Mouse (Mus musculus): ENCODE results near the gene Klf14. TPM values are rescaled to one million over a fixed set of nuclear protein-coding genes. Genes with fewer than 3 reads are reported as not detected.

Gene Klf14
- polyA plus RNA-seq (2017; shearing (Covaris generic)) = not detected

DNA sequence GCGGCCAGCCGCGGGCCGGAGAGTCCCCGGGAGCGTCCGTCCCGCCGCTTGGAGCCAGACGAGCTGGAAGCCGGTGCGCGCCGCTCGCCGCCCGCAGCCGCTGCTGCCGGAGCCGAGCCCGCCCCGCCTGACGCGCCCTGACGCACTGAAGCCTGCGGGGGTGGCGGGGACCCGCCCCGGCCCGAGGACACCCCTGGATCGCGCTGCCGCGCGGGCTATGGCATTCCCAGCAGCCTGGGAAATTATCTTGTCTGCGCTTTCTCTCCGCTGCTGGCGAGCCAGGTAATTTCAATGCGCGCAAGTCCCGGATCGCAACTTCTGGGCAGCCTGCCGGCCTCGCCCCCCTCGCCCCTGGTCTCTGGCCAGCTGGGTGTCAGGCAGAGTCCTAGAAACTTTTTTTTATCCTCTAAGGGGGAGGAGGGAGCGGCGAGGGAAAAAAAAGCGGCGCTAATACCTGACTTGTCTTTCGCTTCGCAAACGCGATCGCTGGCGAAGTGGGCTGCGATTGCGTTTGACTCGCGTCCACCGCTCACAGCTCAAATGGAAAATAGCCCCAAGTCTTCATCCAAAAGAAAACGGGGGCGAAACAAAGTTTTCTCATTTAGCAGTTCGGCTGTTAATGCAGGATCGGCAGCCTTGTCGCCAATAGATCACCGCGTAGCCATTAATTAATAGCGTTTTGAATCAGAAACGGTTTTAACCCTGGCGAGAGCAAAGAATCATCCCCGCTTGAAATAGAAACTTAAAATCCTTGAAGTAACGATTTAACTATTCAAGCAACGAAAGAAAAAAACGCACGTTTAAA, at the start of gene Klf14:
Klf14 (minus strand) TSS at position 343 of the 805 bp plus-strand sequence.
- no peak for ATAC-seq

DNA sequence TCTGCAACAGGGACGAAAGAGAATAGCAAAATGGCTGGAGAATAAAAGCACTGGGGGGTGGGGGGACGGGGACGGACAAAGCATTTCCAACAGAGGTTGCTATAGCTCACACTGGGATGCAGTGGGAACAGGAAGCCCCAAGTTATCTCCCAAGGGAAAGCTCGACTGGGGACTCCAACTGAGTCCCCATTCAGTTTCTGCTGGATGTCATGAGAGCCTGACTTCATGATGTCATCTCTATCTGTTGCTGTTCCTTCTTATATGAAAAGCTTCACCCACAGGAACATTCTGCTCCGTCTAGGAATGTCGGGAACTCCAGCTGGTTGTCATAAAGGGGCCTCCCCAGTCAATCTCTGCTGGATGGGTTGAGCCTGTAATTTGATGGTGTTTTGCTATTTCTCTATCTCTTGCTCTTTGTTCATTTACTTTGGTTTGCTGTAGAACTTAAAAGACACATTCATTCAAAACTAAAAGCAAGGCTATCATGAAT, 47.3 kb upstream of the Klf14 start:
- no peak for ATAC-seq

DNA sequence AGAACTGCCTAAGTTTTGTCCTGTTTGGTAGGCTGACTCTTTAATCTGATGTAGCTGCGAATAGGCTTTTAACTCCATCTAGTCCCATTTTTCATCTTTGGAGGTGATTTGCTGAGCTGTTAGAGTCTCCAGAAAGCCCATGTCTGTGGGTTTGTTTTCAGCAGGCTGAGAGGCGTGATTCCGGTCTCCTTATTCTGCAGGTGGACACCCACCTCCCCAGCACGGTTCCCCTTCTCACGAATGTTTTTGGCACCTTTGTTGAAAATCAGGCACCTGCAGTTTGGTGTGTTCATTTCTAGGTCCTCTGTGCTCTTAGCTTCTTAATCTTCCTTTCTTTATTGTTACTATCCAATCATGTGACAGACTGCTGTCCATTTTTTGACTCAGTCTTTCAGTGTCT, 27.5 kb upstream of the Klf14 start:
- no peak for ATAC-seq

DNA sequence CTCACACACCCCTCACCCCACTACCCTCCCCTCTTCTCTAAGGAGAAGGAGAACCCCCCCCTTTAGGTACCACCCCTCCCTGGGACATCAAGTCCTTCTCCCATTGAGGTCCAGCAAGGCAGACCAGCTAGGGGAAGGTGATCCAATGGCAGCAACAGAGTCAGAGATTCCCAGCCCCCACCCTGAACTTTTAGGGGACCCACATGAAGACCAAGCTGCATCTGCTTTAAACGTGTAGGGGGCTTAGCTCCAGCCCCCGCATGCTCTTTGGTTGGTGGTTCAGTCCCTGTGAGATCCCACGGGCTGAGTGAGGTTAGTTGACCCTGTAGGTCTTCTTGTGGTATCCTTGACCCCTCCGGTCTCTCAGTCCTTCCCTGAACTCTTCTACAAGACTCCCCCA, 24.1 kb upstream of the Klf14 start:
- no peak for ATAC-seq

DNA sequence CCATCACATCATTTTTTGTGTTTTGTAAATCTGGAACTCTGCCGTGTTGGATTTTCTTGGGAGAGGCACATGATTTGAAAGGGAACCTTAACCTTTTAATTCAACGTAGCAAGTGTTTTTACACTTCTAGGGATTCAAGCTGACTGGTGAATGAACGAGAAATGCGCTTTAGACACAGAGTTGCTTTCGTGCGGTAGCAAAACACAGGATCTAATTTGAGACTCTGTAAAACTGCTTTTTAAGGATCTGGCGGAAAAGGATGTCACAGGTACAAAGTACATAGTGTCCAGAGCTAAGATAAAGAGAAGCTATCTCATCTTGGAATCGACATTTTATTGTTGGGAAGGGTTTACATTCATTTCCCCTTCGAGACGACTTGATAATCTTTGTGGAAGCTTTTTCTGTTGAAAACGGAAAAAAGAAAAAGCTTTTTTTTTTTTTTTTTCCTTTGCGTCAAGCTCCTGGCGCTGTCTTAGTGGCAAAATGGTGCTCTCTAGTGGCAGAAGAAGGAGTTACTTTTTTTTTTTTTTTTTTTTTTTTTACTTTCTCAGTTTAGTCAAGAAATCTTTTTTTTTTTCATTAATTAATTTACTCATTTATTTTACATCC, 23.6 kb upstream of the Klf14 start:
- no peak for ATAC-seq

DNA sequence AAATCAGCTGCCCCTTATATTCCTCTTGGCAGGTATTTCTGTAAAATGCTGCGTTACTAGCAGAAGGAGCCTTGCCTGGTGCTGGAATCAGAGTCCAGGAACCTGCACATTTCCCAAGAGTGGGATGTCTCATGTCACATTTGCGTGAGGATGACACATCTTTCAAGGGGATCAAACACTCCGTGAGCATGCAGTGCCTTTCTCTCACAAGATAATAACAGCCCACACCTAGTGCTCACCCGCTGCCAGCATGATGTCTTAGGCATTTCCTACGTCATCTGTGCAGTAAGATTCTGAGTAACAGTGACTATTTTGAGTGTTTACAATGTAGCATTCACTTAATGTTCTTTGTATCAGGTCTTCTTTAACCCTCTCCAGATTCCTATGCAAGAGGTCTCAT, 22.5 kb upstream of the Klf14 start:
- ATAC-seq = no peak

DNA sequence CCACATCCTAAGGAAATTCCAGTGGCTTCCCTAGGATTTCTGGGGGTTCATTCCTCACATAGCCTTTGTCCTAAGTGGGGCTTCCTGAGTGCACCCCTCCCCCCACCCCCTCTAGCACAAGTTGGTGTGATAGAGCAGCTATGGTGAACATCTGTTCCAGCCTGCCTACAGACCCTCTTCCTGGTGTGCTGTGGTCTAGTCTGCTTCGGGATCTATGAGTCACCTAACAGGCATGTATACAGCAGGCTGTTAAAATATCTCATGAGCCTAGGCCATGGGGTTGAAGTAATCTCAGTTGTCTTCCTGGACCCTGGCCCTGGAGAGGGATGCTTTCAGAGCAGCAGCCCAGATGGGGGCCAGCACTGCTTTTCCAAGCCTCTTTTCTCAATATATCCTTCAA, 19.7 kb upstream of the Klf14 start:
- ATAC-seq = no peak

DNA sequence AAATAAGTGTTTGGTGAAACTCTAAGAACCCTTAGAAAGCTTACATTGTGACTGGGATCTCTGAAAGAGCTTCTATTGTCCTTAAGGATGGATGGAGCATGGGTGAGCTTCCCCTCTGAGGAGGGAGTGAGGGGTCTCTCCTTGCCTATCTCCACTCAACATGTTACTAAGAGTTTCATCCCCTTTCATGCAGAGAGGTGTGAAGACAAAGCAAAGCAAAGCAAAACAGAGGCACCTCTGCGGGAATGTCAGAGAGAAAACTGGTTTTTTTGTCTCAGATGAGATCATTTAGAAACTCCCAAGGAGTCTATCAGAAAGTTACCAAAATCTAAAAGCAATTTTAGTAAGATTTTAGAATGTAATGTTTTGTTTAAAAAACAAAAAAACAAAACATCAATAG, 13.2 kb upstream of the Klf14 start:
- no peak for ATAC-seq

DNA sequence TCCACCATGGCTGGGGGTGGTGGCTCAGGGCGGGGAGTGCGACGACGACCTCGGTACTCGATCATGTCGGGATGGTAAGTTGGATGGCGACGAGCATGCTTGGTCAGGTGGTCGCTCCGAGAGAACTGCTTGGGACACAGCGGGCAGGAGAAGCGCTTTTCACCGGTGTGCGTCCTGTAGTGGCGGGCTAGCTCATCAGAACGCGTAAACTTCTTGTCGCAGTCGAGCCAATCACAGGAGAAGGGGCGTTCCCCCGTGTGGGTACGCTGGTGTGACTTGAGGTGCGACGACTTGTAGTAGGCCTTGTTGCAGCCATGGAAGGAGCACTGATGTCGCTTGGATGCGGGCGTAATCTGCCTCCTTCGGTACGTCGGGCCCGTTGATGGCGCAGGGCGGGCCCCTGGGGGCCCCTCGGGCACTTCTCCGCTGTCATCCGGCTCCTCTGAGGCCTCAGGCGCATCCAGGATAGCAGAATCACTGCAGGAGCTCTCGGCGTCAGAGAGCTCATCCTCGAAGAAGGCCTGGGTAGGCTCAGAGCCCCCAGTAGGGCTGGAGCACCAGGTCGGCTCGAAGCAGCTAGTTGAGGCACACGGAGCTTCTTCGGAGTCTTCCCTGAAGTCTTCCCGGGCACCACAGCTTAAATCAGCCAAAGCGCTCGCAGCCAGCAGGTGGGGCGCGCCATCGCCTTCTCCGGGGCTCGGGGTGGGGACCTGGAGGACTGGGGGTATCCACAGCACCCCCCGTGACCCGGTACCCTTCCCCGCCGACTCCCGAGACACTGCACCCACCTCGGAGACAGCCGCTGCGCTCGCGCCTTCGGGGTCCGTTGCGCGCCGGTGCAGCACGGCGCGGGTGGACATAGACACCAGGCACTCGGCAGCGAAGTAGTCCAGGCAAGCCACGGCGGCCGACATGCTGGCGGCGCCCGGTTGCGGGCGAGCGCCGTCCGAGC, 818 bp downstream of the Klf14 start:
- ATAC-seq = no peak

DNA sequence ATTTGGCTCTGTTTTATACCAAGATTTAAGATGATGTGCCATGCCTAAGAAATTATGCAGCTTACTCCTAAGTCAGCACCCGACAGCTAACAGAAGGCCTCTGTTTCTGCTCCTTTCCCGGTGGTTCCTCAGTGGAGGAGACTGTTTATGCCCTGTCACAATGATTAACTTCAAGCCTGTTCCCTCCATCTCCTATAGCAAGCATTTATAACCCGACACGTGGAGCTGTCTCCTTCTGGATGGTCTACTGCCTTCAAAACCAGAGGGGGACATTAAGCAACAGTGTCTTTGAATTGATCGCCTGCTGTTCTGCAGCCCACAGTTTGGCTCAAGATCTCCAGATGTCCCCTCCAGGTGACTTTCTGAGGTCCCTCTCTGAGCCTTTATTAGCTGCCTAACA, 19.6 kb downstream of the Klf14 start:
- no peak for ATAC-seq

DNA sequence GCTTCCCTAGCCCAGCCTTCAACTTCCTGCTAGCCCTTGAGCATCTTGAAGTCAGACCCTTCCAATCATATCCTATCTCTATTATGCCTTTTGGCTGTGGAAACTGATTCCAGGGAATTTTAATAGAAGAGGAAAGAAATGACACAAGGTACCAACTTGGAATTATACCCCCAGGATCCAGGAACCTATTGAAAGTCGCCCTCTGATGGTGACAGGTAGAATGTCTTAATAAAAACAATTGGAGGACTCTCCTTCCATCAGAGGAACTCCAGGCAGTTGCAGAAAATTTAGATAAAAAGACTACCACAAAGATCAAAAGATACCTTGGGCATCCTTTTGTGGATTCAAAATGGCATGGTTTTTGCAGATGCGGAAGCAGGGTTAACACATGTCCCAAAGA, 36.1 kb downstream of the Klf14 start:
- no peak for ATAC-seq

DNA sequence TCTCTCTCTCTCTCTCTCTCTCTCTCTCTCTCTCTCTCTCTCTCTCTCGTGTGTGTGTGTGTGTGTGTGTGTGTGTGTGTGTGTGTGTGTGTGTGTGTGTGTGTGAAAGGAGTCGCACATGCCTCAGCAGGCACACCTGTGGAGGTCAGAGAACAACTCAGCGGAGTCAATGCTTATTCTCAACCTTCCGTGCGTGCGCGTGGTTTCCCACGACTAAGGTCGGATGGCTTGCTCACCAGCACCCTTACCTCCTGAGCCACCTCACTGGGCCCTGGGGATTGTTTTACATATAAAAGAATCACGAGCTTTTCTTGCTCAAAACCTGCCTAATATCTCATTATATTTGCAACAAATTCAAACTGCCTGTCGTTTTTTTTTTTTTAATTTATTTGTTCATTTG, 37.1 kb downstream of the Klf14 start:
- no peak for ATAC-seq

DNA sequence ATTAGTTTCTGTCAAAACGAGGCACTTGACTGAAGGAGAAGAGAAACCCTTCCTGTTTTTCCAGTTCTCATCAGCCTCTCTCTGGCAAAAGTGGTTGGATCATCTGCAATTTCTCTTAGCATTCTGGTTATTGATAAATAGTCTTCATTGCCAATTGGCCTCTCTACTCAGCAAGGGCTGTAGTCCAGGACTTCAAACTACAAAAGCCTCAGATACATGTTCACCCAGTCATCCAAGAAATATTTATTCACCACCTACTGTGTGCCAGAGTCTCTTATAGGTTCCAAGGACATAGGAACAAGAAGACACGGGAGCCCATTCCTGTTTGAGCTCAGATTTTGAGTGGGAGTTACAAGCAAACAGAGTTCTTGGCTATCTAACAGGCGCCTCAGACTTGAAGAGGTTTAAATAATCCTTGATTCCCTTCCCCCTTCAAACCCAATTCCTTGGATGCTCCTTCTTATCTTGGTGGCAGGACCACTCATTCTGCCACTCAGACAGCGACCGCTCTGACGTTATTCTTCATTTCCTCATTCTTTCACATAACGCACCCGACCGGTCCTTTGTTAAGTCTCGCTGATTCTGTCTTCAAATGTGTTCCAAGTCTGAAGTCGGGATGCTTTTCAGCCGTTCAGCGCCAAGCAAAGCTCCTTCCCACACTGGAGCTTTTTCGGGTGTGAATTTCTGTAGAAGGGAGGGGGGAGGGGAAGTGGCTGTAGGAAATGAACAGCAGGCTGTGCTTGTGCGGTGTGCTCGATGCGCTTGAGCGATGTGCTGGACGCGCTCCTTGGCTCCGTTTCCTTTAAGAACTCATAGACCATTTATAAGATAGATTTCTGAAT, 37.8 kb downstream of the Klf14 start:
- ATAC-seq = no peak

DNA sequence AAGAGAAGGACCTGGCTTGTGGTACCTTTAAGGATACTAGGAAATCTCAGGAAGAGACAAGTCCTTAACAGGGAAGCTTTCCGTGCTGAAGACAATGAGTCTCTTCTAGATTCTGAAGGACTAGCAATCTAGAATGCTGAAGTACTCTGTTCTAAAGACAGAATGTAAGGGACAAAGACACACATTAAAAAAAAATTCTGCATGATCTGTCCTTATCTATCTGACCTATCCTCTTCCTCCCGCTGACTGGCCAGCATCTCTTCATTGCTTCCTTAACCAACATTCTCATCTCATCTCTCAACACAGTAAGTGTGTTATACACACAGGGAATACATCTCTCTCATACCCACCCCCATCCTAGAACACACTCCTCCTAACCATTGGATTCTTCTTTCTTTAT, 43.4 kb downstream of the Klf14 start, which contains the start of gene Tsga13:
Tsga13 (minus strand) TSS at position 101 of the 400 bp plus-strand sequence.
- ATAC-seq = no peak

DNA sequence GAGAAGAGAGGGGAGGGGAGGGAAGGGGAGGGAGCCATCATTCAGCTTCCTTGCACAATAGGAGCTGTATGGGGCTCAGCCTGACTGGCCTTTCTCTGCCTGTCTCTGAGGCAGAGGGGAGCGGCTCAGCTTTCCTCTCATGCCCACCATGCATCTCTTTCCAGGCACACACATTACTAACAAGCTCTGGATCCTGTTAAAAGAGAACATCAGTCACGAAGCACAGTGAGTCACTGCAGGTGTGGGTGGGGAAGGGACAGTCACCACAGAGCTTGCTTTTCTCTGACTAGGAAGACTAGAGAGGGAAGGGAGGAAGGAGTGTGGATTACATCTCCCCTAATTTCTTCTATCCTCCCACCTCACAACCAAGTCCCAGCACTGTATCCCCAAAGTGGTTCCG, 50.9 kb downstream of the Klf14 start:
- ATAC-seq = no peak

Other genes with a start within 250 kb of the Klf14 start
- under 1 TPM; 0.37 to 0.85 TPM for gene Mest, start 235.5 kb downstream of the Klf14 start, polyA plus RNA-seq (2017; shearing (Covaris generic))
- gene Copg2, start 62.3 kb downstream of the Klf14 start, polyA plus RNA-seq (2017; shearing (Covaris generic)) = 10 to 100 TPM; 31.9 to 32.3 TPM
- gene Tsga13, start 43.5 kb downstream of the Klf14 start, polyA plus RNA-seq (2017; shearing (Covaris generic)) = not detected

All from activated CD4-positive, CD25-positive, alpha-beta regulatory T cell, adult 4 months (primary cell).